Mouse (Mus musculus) forebrain, embryonic 14.5 days (tissue): ENCODE results near the gene Por. TPM values are rescaled to one million over a fixed set of nuclear protein-coding genes. Genes with fewer than 3 reads are reported as not detected.

Experiments
- ATAC-seq: fragments of 200-750 bp; cut with Nextera tagmentation; 2 replicates; pipeline ENCODE4 v1.8.0; 2017; ENCODE audit warnings: mild to moderate bottlenecking, moderate library complexity
- DNase-seq: peaks from one replicate; pipeline ENCODE4 v3.0.0-alpha.2; 2015; ENCODE audit warnings: low spot score
- H3K27ac ChIP-seq: fragments of 300-500 bp; sonication (generic); 2 replicates; pipeline ENCODE4 v1.5.1; 2014; ENCODE audit warnings: low read depth, mild to moderate bottlenecking, control low read depth, low read length, moderate library complexity
- H3K27me3 ChIP-seq: fragments of 300-500 bp; sonication (generic); replicated peaks from 2 replicates; pipeline ENCODE4 v1.6.1; 2014; ENCODE audit warnings: low read length, control low read depth, mixed read lengths; ENCODE audit not compliant: control insufficient read depth, insufficient read depth
- H3K36me3 ChIP-seq: fragments of 300-500 bp; sonication (generic); 2 replicates; pipeline ENCODE4 v1.6.1; 2014; ENCODE audit warnings: low read length, control low read depth; ENCODE audit not compliant: control insufficient read depth, insufficient read depth
- H3K4me1 ChIP-seq: fragments of 300-500 bp; sonication (generic); 2 replicates; pipeline ENCODE4 v1.6.1; 2014; ENCODE audit warnings: antibody characterized with exemption, low read length, control low read depth; ENCODE audit not compliant: control insufficient read depth, insufficient read depth
- H3K4me2 ChIP-seq: fragments of 300-500 bp; sonication (generic); 2 replicates; pipeline ENCODE4 v1.6.1; 2014; ENCODE audit warnings: mild to moderate bottlenecking, control low read depth, low read length
- H3K4me3 ChIP-seq: fragments of 300-500 bp; sonication (generic); 2 replicates; pipeline ENCODE4 v1.5.1; 2014; ENCODE audit warnings: low read depth, low read length, control low read depth
- H3K9ac ChIP-seq: fragments of 300-500 bp; sonication (generic); 2 replicates; pipeline ENCODE4 v1.6.1; 2014; ENCODE audit warnings: mild to moderate bottlenecking, low read length, control low read depth, moderate library complexity
- H3K9me3 ChIP-seq: fragments of 300-500 bp; sonication (generic); replicated peaks from 2 replicates; pipeline ENCODE4 v1.6.1; 2016; ENCODE audit warnings: low read length, control low read depth, mixed read lengths; ENCODE audit not compliant: control insufficient read depth
- WGBS: fragments of 180-500 bp; shearing (Covaris S2); extraction: QIAGEN DNeasy Blood & Tissue Kit; methylation state at CpG from one replicate; pipeline ENCODE4 v1.1.7; 2014; 5-methylcytosine and 5-hydroxymethylcytosine counted together
- polyA plus RNA-seq: library from polyadenylated mRNA; unstranded; fragments of >200 nt; fragmentation: Nextera tagmentation; extraction: Ambion mirVana; gene quantifications from 2 replicates; pipeline ENCODE4 v1.2.1, GENCODE M21; 2014

The Por gene
- polyA plus RNA-seq, 1 experiment from 2014 or later = 82.1 TPM

DNA sequence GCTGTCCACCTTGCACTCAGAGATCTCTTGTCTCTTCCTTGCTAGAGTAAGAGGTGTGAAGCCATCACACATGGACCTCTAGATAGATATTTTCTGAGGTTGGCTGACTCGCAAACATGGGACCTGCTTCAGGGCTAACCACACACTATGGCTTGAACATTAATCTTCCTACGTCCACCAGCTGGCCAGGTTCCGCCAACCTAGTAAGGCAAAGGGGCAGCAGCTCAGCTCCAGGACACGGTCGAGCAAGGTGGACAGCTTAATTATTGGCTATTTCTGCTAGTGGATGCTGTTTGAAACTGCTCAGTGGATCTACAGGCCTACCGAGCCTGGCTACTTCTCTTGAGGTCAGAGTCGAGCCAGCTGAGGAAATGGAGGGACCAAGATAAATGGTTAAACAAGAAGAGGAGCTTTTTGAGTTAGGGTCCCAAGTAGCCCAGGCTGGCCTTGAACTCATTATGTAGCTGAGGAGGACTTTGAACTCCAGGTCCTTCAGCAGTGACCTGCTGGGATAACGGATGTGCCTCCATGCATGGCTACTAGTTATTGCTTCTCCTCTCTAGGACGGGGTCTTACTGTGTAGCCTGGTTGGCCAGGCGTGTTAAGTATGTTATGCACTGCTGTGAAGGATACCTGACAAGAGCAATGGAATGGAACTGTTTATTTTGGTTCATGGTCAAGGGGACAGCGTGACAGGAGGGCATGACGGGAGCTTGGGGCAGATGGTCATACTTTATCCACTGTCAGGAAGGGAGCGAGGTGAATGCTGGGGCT is 41.9 kb downstream of the Por start:
- Histone ChIP-seq H3K9ac (no peak overlapping the region), H3K27ac (no peak overlapping the region), H3K36me3 (peaks cover 11% of the 10 kb centered on the region; the same call in 1 of the 2 replicates), H3K4me3 (no peak overlapping the region), H3K9me3 (no peaks in the 10 kb centered on the region), H3K4me2 (no peak overlapping the region), H3K27me3 (no peaks in the 10 kb centered on the region), H3K4me1 (no peaks in the 10 kb centered on the region)
- 92% methylated on average over 13 of the region's 13 CpGs for WGBS
- no peak for DNase-seq
- no peak for ATAC-seq

DNA sequence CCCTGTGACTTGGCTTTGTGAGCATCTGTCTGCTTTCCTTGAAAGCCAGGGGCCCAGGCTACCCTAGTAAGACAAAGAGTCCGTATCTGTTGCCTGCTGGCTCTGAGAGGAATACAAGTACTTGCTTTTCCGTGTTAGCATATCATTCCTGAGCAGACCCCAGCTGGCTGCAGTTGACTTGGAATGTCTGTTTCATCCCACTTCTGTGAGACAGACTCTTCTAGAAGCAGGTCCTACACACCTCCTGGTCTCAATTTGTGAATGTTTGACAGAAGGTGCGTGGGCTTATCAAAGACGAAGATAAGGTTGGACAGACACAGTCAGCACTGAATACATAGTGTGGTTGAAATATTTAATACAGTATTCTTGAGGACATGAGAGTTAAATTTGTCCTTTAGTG is 43.0 kb downstream of the Por start:
- Histone ChIP-seq H3K27me3 (no peaks in the 10 kb centered on the region), H3K4me1 (no peaks in the 10 kb centered on the region), H3K27ac (no peak overlapping the region), H3K4me2 (no peak overlapping the region), H3K4me3 (no peak overlapping the region), H3K9ac (no peak overlapping the region), H3K9me3 (no peaks in the 10 kb centered on the region), H3K36me3 (peaks cover 20% of the 10 kb centered on the region; the same call in 1 of the 2 replicates)
- ATAC-seq (no peak), DNase-seq (no peak)
- WGBS = 84% methylated on average over 4 of the region's 4 CpGs

DNA sequence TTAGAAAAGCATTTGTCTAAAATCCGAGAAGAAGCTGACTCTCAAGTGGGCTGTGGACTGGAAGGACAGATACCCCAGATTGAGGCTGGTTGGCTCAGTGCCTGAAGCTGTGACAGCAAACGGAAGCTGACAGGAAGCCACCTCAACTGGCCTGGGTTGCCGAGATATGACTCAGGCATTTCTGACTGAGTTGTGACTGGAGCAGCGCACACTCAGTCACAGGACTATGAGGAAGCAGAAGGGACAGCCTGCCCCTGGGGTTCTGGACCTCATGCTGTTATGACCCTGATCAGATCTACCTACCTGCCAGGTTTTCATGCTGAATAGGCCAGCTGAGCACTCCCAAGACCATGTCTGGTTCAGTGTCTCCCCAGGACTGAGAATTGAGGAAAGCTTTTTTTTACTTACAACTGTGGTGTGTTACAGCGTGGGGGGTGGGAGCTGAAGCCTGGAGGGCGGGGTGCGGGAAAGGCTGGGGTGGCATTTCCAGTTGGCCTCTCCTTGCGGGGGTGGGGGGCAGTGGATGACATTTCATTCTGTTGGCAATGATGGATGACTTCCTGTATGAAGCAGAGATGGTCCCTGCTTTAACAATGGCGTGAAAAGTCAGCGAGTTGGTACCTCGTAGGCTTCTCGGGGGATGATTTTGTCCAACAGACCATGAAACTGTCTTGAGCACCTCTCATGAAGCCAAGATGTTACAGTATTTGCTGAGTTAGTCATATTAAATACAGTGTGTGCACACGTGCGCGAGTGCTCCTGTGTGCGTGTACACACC is 43.8 kb downstream of the Por start:
- Histone ChIP-seq H3K9ac (no peak overlapping the region), H3K4me1 (no peaks in the 10 kb centered on the region), H3K4me3 (no peak overlapping the region), H3K36me3 (peaks cover 23% of the 10 kb centered on the region; the same call in 1 of the 2 replicates), H3K4me2 (no peak overlapping the region), H3K27ac (no peak overlapping the region), H3K9me3 (no peaks in the 10 kb centered on the region), H3K27me3 (no peaks in the 10 kb centered on the region)
- DNase-seq = peak; percentile 28
- ATAC-seq = no peak
- 87% methylated on average over 16 of the region's 16 CpGs for WGBS

DNA sequence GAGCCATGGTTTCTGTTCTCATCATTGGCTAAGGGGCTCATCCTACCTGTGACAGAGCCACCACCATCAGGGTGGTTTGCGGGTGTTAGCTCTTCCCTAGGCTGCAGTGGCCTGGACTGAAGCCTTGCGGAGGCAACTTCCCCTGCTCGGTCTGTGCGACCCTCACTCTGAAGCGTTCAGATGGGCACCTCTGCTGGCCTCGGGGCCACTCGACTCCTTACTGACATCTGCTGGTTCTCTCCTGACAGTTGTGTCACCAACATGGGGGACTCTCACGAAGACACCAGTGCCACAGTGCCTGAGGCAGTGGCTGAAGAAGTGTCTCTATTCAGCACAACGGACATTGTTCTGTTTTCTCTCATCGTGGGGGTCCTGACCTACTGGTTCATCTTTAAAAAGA is 45.8 kb downstream of the Por start:
- H3K36me3 ChIP-seq = peaks cover 32% of the 10 kb centered on the region
- DNase-seq = no peak
- 58% methylated on average over 10 of the region's 10 CpGs for WGBS

DNA sequence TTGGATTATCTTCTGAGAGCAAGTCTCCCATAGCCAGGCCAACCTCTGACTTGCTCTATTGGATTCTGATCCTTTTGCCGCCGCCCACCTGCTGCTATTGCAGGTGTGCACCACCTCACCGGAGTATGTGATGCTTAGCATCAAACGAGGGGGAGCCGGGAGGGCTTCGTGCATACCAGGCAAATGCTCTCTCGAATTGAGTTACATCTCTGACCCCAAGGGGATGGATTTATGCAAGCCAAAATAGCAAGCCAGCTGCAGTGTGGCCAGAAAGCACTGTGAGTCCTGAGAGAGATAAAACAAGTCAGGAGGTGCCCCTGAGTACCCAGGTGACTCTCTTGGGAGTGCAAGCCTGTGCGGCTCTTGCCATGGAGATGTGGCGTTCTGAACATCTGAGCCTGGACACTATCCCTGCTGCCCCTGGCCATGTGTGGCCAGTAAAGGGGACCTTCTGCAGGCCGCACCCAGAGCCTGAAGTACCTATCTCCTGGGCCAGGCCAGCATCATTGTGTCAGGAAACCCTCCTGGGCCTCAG is 49.8 kb downstream of the Por start:
- H3K27ac ChIP-seq = no peak overlapping the region
- DNase-seq (no peak), ATAC-seq (no peak)
- no peaks in the 10 kb centered on the region for H3K27me3 ChIP-seq
- no peak overlapping the region for H3K9ac ChIP-seq
- H3K4me1 ChIP-seq = peaks cover 11% of the 10 kb centered on the region
- peaks cover 35% of the 10 kb centered on the region for H3K36me3 ChIP-seq
- H3K9me3 ChIP-seq = no peaks in the 10 kb centered on the region
- no peak overlapping the region for H3K4me3 ChIP-seq
- H3K4me2 ChIP-seq = no peak overlapping the region
- 88% methylated on average over 10 of the region's 10 CpGs for WGBS

More for the DNA sequence above, 45.8 kb downstream of the Por start:
- H3K27me3 ChIP-seq = no peaks in the 10 kb centered on the region
- no peak overlapping the region for H3K4me2 ChIP-seq
- H3K4me3 ChIP-seq = no peak overlapping the region
- no peaks in the 10 kb centered on the region for H3K4me1 ChIP-seq
- H3K9me3 ChIP-seq = no peaks in the 10 kb centered on the region
- no peak overlapping the region for H3K9ac ChIP-seq
- ATAC-seq = no peak
- no peak overlapping the region for H3K27ac ChIP-seq

DNA sequence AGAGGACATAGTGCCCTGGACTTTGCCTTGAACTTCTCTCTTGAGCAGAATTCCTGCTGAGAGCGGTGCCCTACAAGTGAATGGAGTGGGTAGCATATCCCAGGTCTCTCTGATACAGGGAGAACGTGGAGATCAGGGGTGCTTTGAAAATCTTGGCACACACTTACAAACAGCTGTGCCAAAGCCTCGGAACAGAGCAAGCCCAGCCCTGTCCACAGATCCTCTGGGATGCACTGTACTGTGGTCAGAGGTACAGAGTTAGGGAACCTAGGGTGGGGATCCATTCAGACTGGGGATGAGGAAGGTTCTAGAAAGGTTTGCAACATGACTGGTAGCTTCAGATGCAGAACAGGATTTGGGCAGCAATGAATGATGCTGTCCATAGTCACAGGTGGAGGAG is 50.3 kb downstream of the Por start:
- WGBS = 73% methylated on average over 3 of the region's 3 CpGs
- no peaks in the 10 kb centered on the region for H3K27me3 ChIP-seq
- ATAC-seq (no peak), DNase-seq (no peak)
- no peak overlapping the region for H3K4me2 ChIP-seq
- H3K9ac ChIP-seq = no peak overlapping the region
- peaks cover 35% of the 10 kb centered on the region for H3K36me3 ChIP-seq
- H3K27ac ChIP-seq = no peak overlapping the region
- H3K4me1 ChIP-seq = peaks cover 15% of the 10 kb centered on the region
- no peak overlapping the region for H3K4me3 ChIP-seq
- no peaks in the 10 kb centered on the region for H3K9me3 ChIP-seq

DNA sequence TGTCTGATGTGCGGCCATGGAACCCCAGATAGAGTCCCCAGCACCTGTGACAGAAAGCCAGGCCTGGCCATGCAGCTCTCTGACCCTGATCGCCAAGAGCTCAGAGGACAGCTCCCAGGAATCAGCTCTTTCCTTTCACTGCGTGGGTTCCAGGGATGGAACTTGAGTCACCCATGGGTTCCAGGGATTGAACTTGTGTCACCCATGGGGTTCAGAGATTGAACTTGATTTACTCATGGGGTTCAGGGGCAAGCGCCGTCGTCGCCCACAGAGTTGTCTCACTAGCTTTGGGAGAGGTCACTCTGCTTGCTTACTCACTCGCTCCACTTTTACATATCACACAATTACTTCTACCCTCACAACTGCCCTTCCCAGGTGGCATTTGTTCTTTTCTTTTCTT is 51.2 kb downstream of the Por start:
- H3K9ac ChIP-seq = no peak overlapping the region
- 93% methylated on average over 8 of the region's 8 CpGs for WGBS
- no peaks in the 10 kb centered on the region for H3K27me3 ChIP-seq
- no peak for DNase-seq
- H3K4me2 ChIP-seq = no peak overlapping the region
- H3K27ac ChIP-seq = no peak overlapping the region
- ATAC-seq = no peak
- H3K4me3 ChIP-seq = no peak overlapping the region
- H3K9me3 ChIP-seq = no peaks in the 10 kb centered on the region
- peaks cover 23% of the 10 kb centered on the region for H3K4me1 ChIP-seq
- H3K36me3 ChIP-seq = peaks cover 32% of the 10 kb centered on the region

DNA sequence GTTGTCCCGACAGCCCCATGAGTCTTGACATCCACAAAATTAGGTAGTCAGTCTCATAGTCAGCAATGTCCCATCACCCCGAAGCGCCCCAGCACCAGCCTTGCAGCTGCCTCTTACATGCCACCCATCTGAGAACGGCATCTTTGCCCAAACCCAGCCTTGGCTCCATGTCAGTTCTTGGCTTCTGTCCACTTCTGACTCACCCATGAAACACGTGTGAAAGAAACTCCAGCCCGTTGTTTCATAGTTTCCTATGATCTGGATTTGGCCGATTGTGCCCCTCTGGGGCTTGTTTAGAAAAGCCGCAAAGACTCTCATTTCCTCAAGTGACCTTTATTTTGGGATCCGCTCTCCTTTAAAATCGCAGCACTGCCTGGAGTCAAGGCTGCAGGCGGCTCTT is 52.3 kb downstream of the Por start:
- Histone ChIP-seq H3K4me1 (peaks cover 33% of the 10 kb centered on the region), H3K36me3 (peaks cover 24% of the 10 kb centered on the region), H3K27ac (no peak overlapping the region), H3K9me3 (no peaks in the 10 kb centered on the region), H3K27me3 (no peaks in the 10 kb centered on the region), H3K4me3 (no peak overlapping the region), H3K4me2 (no peak overlapping the region), H3K9ac (no peak overlapping the region)
- DNase-seq (peak; percentile 68), ATAC-seq (no peak)
- WGBS = 63% methylated on average over 11 of the region's 11 CpGs
